Mouse (Mus musculus) layer of hippocampus, postnatal 25 days (tissue): ENCODE results near the gene Taz. TPM values are rescaled to one million over a fixed set of nuclear protein-coding genes. Genes with fewer than 3 reads are reported as not detected.

Source experiments
- DNase-seq, 2 experiments: peaks; one replicate each; pipeline ENCODE4 v3.0.0; 2022; ENCODE audit warnings: mixed read lengths in 2 of 2, low spot score in 1 of 2; ENCODE audit errors: extremely low spot score in 1 of 2
- total RNA-seq, 2 experiments: library from RNA; stranded (reverse); gene quantifications; 2 replicates each; pipeline ENCODE4 v1.2.3; 2021

Gene Taz
- total RNA-seq, 2 experiments from 2014 or later = 48.8 to 64.9 TPM

- no peak for DNase-seq
Measured at GRCm38 (mm10) chrX:74273422-74274322, 8.0 kb upstream of the Taz start.

- no peak for DNase-seq
Measured at GRCm38 (mm10) chrX:74277916-74278315, 3.8 kb upstream of the Taz start.

- DNase-seq = no peak
Measured at GRCm38 (mm10) chrX:74281041-74281731, 526 bp upstream of the Taz start.

GRCm38 (mm10) chrX:74282395-74283091 lies 831 bp downstream of the Taz start:
- peak; percentile 65 to 71 for DNase-seq

GRCm38 (mm10) chrX:74283092-74283437 lies 1.4 kb downstream of the Taz start:
- no peak for DNase-seq

GRCm38 (mm10) chrX:74293431-74293830 lies 11.7 kb downstream of the Taz start:
- DNase-seq = no peak

GRCm38 (mm10) chrX:74296538-74297448 lies 15.1 kb downstream of the Taz start, which contains the start of gene Atp6ap1:
Atp6ap1 (plus strand) TSS chrX:74297097.
- DNase-seq = peak; percentile 69 to 77

GRCm38 (mm10) chrX:74298348-74298747 lies 16.6 kb downstream of the Taz start:
- DNase-seq = no peak

GRCm38 (mm10) chrX:74299721-74300120 lies 18.0 kb downstream of the Taz start:
- no peak for DNase-seq

GRCm38 (mm10) chrX:74304867-74305700 lies 23.4 kb downstream of the Taz start, which contains the start of gene Gdi1:
Gdi1 (plus strand) TSS chrX:74304998.
- peak; percentile 58 to 65 for DNase-seq

GRCm38 (mm10) chrX:74312540-74313464 lies 31.1 kb downstream of the Taz start, which contains the start of gene Fam50a:
Fam50a (plus strand) TSS chrX:74313033.
- peak; percentile 64 to 76 for DNase-seq

GRCm38 (mm10) chrX:74328725-74329161 lies 47.0 kb downstream of the Taz start, which contains the start of gene Plxna3:
Plxna3 (plus strand) TSS chrX:74329066.
- peak; percentile 47 to 53 for DNase-seq

GRCm38 (mm10) chrX:74329215-74329671 lies 47.5 kb downstream of the Taz start:
- no peak for DNase-seq

GRCm38 (mm10) chrX:74330166-74330930 lies 48.6 kb downstream of the Taz start:
- no peak for DNase-seq
